Mouse (Mus musculus) embryo, embryonic 11.5 days (tissue): ENCODE data around the gene Mcemp1.

Experiments used
- DNase-seq: peaks from one replicate; pipeline ENCODE4 v3.0.0-alpha.2; 2012; ENCODE audit warnings: low read depth, low spot score

Mcemp1 gene

GRCm38 (mm10) chr8:3665507-3665906, at the start of gene Mcemp1:
Gene Mcemp1 (plus strand): TSS chr8:3665754.
- DNase-seq: no peak

GRCm38 (mm10) chr8:3621199-3621970, 44.2 kb upstream of the Mcemp1 start, which contains the start of the genes Xab2 and Pet100:
Gene Xab2 (minus strand): TSS chr8:3621316.
Gene Pet100 (plus strand): TSS chr8:3621548.
- DNase-seq: peak; percentile 100

GRCm38 (mm10) chr8:3622119-3622518, 43.4 kb upstream of the Mcemp1 start:
- DNase-seq: no peak

- DNase-seq: no peak
These were observed 40.1 kb upstream of the Mcemp1 start, which contains the start of gene Pcp2 for GRCm38 (mm10) chr8:3625445-3625844. Gene Pcp2 (minus strand): TSS chr8:3625545.

GRCm38 (mm10) chr8:3626971-3627370, 38.6 kb upstream of the Mcemp1 start:
- no peak for DNase-seq

GRCm38 (mm10) chr8:3628014-3628413, 37.5 kb upstream of the Mcemp1 start:
- DNase-seq: no peak

GRCm38 (mm10) chr8:3630647-3631477, 34.7 kb upstream of the Mcemp1 start, which contains the start of gene Stxbp2:
Gene Stxbp2 (plus strand): TSS chr8:3630955.
- peak; percentile 49 for DNase-seq

GRCm38 (mm10) chr8:3631478-3631875, 34.1 kb upstream of the Mcemp1 start:
- no peak for DNase-seq

GRCm38 (mm10) chr8:3645804-3646203, 19.8 kb upstream of the Mcemp1 start:
- DNase-seq: peak; percentile 2

- DNase-seq: no peak
These were observed 18.6 kb upstream of the Mcemp1 start for GRCm38 (mm10) chr8:3646824-3647531.

GRCm38 (mm10) chr8:3647561-3647960, 18.0 kb upstream of the Mcemp1 start:
- no peak for DNase-seq

- no peak for DNase-seq
These were observed 17.3 kb upstream of the Mcemp1 start for GRCm38 (mm10) chr8:3648268-3648667.

GRCm38 (mm10) chr8:3648990-3649389, 16.6 kb upstream of the Mcemp1 start:
- peak; percentile 9 for DNase-seq

GRCm38 (mm10) chr8:3652845-3653244, 12.7 kb upstream of the Mcemp1 start:
- no peak for DNase-seq

- DNase-seq: no peak
These were observed 10.6 kb upstream of the Mcemp1 start for GRCm38 (mm10) chr8:3654726-3655508.

- DNase-seq: no peak
These were observed 10.0 kb upstream of the Mcemp1 start, which contains the start of gene Retn for GRCm38 (mm10) chr8:3655526-3655925. Gene Retn (plus strand): TSS chr8:3655770.

- DNase-seq: no peak
These were observed 8.7 kb upstream of the Mcemp1 start for GRCm38 (mm10) chr8:3656725-3657381.

- DNase-seq: no peak
These were observed 4.7 kb upstream of the Mcemp1 start for GRCm38 (mm10) chr8:3660889-3661288.

- DNase-seq: no peak
These were observed 1.1 kb upstream of the Mcemp1 start for GRCm38 (mm10) chr8:3664405-3664804.

GRCm38 (mm10) chr8:3670388-3670787, 4.8 kb downstream of the Mcemp1 start:
- DNase-seq: no peak
